Mouse (Mus musculus): Measurements from ENCODE around the gene Gins2.

Gene Gins2

DNA sequence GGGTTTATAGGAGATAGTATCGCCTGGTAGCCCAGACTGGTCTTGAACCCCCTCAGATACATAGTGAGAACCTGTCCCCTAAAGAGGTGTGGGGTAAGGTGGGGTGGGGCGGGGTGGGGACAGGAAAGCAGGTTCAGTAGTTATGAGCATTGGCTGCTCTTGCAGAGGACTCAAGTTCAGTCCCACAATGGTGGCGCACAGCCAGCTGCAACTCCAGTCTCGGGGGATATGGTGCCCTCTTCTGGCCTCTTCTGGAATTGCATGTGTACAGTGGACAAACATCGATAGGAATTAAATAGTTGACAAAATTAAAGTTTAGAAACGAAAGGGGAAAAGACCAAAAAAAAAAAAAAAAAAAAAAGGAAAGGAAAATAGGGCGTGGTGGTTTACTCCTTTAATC lies 10.4 kb upstream of the Gins2 start:
- DNase-seq: peak; percentile 56

DNA sequence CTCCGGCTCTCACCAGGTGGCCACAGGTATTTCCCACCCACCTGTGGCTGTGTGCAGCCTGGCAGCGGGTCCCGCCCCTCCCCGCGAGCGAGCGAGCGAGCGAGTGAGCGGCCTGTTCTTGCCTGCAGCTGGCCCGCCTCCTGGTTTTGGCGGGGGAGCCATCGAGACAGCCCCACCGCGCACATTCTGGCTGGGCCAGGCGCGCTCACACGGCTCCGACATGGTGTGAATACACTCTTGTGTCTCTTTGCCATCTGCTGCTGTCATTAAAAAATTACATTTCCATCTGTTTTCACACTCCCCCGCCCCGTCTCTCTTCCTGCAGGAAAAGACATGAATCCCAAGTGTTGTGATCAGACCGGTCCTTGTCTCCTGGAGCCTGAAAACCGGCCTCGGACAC lies 9.5 kb upstream of the Gins2 start:
- peak; percentile 85 for DNase-seq

DNA sequence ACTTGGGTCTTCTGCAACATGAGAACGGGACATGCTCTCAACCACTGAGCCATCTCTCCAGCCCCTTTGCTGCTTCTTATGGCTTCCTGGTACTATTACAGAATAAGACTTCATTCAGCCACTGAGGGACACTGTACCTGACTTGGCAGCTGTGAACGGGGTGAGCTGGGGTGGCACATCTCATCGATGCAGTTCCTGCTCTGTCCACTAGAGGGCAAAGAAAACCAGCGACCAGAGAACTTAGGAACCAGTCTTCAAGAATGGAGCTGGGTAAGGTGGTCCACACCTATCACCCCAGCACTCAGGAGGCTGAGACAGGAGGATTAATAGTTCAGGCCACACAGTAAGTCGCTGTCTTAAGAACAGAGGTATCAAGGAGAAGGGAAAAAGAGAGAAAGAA lies 6.9 kb upstream of the Gins2 start:
- DNase-seq: no peak

DNA sequence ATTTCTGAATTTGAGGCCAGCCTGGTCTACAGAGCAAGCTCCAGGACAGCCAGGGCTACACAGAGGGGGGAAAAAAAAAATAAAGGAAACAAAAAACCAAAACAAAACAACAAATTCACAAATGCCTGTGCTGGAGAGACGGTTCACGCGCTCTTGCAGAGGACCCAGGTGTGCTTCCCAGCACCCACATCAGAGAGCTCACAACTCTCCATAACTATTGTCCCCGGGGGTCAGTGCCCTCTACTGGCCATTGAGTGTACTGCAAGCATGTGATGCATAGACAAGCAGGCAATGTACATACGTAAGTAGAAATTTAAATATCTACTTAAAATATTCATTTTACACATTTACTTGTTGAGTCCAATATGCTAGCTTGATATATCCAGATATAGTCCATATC lies 5.5 kb upstream of the Gins2 start:
- DNase-seq: no peak

DNA sequence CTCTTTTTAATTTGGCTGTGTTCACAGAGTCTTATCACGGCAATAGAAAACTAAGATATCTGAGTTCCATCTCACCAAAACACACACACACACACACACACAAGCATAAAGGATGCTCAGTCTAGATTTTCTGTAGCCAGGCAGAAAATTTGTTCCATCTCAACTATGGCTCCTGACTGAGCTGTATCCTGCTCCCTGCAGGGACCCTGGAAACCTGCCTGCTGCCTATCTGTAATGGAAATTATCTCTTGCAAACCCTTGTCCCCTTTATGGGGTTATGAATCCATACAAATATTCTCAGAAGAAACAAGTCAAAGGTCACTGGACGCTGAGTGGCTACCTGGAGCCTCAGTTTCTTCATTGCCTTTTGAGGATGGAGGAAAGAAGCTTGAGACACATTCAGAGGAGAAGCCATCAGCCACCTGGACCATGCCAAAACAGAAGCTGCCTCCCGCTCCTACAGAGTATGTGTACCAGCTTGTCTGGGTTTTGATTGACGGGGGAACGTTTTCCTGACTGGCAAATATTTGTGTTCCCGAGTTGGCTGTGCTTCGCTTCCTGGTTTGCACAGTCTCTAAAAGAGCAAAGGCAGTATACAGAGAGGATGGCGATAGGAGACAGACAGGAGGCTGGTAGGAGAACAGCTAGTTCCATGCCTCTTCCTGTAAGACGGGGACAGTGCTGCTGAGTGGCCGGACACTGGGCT lies 2.6 kb upstream of the Gins2 start:
- no peak for DNase-seq

DNA sequence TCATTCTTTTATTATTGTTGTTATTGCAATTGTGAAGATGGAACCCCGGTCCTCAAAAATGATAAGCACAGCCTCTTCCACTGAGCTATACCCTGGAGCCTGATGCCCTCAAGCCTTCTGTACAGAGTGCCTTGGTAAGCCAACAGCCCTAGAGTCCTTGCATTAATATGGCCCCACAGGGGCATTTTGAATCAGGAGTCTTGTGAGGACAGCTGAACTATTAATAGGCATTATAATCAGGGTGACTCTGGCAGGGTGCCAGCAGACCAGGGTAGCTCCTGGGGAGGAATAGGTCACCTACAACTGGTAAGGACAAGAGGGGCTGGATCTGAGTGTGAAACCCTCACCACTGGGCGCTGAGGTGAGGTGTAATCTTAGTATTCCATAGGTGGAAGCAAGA lies 817 bp upstream of the Gins2 start:
- no peak for DNase-seq

DNA sequence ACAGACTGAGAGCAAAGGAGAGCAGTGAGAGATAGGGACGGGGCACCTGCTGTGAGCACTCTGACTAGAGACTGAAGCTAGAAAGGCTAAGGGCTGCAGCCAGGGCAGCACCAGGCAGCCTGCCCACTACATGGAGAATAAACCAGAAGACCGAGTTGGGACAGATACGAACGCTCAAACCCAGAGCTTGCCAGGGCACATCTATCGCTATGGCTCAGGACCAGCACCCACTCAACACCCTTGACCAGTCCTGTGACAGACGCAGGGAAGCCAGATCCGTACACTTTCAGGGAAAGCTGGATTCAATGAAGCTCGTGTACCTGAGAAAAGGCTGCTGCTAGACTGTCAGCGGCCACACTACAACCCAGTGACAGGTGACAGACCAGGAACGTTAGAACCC lies 3.6 kb downstream of the Gins2 start:
- no peak for DNase-seq

DNA sequence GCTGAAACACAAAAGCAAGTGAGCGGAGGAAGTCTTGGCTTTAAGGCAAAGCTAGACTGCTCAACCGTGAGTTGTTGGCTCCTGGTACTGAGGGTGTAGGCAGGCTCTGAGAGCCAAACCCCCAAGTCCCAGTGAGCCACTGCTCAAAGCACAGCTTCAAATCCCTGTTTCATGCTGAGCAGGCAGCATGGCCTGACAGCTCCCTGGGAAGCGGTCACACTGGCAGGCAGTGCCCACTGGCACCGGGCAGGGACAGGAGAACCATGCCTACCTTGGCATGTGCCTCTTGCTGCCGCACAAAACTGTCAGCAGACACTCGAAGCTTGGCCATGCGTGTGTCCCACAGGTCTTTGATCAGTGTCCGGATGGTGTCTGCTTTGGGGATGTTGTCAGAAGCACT lies 7.3 kb downstream of the Gins2 start:
- DNase-seq: no peak

DNA sequence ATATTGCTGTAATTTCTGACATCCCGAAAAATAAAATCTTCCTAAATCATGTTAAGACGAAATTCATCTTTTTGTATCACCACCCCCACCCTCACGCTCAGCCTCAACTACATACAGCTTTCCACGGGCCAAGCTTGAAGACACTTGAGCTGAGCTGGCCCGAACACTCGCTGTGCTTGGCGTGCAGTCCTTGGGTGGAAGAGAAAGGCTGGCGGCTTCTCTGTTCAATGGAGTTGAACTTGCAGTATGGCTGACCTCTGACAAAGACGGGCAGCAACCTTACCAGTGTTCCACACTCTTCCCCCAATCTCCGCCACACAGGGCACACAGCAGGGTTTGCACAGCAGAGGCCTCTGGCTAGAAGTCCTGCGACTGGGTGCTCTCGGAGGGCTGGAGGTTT lies 7.8 kb downstream of the Gins2 start:
- no peak for DNase-seq

DNA sequence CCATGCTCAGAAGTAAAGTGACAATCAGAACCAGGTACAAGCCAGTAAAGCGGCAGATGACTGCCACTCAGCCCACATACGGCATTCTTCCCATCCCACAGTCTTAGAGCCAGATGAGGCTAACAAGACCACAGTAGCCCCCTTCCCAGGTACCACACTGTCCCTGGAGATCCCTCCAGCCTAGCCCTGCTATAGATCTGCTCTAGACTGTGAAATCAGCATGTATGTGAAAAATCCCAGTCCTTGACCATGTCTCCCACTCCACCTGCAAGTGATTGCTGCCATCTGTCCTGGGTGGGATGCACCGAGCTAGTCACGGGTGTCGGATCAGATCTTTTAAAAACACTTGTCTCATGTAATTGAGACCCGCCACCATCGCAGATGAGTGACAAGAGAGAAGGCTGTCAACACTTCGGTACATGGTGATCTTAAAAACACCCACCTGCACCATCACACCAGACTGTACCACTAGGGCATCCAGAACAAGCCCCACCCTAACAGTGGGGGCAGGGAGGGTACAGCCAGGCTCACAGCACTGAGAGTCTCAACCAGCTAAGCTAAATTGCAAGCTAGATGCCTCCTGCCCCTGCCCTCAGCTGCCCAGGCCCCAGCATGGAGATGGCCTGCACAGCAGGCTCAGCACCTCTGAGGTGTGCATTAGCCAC lies 8.6 kb downstream of the Gins2 start:
- DNase-seq: no peak

DNA sequence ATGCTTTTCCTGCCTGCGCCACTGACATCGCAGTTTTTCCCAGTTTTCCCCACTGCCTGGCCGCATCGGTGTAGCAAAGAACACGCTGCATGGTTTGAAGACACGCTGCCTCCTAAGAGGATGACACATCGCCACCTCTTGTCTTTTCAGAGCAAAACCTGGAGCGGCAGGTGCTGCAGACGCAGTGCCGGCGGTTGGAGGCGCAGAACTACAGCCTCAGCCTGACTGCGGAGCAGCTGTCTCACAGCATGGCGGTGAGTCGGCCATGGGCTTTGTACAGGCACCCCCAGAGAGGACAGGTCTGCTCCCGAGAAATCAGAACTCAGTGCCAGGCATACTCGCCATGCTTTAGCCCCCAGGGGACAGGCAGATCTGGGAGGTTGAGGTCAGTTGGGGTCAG lies 11.3 kb downstream of the Gins2 start:
- DNase-seq: no peak

DNA sequence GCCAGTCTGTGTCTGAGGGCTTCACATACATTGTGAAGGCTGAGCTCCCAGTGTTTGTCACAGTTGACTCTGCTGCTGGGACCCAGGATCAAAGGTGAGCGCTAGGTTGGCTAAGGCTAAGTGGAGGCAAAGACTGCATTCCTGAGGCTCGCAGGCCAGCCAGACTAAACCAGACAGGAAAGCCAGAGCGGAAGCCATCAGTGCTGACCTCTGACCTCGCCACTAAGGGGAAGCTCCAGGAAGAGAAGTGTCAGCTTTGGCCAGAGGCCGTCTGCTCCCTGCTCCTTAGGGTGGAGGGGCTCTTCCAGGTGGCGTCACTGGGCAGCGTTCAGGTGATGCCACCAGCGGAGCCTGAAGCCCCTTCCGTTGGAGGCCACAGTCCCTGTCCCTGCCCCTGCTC lies 13.3 kb downstream of the Gins2 start:
- no peak for DNase-seq

DNA sequence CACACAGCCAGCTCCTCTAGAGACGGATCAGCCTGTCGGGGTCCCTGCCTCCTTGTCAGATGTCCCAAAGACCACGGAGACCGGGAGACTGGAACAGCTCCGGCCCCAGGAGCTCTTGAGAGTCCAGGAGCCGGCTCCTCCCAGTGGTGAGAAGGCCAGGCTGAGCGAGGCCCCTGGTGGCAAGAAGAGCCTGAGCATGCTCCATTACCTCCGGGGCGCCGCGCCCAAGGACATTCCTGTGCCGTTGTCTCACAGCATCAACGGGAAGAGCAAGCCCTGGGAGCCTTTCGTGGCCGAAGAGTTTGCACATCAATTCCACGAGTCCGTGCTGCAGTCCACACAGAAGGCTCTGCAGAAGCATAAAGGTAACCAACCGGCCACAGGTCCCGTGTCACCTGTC lies 14.2 kb downstream of the Gins2 start:
- DNase-seq: no peak

DNA sequence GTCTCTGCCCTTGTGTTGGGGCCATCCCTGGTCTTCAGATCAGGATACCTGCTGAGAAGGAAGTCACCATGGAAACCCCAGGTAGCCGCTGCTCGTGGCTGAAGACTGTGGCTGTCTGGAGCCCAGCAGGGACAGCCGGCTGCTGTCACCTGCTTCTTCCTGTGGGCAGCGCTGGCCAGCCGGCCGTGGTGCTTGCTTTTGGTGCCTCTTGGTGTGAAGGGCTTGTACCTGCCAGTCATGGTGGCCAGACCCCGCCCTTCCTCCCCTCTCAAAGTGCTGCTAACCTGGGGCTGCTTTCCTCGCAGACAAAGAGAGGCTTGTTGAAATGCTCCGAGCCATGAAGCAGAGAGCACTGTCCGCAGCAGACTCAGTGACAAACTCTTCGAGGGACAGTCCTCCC lies 15.2 kb downstream of the Gins2 start:
- DNase-seq: no peak

DNA sequence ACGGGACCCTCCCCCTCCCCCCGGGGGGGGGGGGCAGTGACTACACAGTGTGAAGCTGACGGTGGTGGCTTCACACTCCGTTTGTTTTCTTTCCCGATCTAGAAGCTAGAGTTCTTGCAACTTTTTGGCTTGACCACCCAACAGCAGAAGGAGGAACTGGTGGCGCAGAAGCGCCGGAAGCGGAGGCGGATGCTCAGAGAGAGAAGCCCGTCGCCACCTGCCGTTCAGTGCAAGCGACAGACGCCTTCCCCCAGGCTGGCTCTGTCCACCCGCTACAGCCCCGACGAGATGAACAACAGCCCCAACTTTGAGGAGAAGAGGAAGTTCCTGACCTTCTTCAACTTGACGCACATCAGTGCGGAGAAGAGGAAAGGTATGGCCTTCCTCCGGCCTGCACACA lies 16.6 kb downstream of the Gins2 start:
- peak; percentile 62 for DNase-seq

DNA sequence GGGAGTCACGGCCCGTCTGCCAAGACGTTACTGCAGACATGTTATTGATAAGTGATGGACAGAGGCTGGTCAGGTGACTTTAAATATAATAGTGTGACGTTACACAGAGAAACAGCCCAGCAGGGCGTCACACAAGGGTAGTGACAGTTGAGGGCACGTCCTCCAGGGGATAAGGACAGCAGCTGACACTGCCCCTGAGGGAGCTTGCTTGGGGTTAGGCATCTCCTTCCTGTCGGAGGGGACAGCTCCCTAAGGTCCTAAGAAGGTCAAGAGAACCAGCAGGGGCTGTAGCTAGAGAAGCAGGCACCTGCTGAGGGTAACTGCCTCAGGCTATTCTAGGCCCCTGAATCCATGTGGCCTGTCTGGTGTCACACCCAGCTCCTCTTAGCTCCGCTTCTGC lies 17.5 kb downstream of the Gins2 start:
- no peak for DNase-seq

DNA sequence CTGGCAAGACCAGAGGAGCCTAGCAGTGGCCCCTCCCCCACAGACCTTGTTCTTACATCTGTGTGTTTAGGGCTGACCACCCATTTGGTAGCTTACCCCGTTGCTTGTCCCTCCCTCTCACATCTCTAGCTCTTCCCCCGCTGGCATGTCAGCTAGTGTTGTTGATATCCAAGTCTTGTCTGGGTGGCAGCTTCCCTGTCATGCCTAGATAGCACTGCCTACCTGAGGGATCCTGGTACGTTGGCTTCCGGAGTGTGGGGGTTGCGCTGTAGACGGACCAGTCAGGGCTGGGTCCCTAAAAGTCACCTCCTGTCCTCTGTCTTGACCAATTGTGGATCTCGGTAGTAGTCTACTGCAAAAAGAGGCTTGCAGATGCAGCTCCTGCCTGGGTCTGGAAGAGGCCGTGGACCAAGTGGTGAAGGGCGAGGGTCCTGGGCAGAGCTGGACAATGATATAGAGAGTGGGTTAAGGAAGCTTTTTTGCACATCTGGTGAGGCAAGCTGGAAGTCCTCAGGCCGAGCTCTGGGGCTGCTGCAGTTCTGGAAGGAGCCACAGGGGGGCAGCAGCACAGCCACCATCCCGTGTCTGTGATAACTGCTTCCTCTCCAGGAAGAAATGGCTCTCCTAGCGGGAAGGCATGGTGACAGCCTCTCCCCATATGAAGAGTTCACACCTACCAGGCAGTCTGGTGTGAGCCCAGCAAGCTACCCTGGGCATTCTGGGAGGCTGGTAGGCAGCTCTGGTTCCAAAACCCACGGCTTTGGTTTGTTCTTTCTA lies 19.0 kb downstream of the Gins2 start:
- DNase-seq: peak; percentile 78

DNA sequence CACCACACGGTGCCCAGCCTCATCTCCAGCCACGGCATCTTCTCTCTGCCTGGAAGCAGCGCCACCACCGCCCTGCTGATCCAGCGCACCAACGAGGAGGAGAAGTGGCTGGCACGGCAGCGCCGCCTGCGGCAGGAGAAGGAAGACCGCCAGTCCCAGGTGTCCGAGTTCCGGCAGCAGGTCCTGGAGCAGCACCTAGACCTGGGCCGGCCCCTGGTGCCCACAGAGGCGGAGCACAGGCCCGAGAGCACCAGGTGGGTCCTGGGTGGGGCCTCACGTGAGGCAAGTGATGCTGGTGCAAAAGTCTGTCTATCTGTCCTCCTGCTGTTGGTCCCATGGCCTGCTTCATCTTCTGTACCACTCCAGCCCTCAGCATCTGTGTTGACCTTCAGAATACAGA lies 20.0 kb downstream of the Gins2 start:
- no peak for DNase-seq

DNA sequence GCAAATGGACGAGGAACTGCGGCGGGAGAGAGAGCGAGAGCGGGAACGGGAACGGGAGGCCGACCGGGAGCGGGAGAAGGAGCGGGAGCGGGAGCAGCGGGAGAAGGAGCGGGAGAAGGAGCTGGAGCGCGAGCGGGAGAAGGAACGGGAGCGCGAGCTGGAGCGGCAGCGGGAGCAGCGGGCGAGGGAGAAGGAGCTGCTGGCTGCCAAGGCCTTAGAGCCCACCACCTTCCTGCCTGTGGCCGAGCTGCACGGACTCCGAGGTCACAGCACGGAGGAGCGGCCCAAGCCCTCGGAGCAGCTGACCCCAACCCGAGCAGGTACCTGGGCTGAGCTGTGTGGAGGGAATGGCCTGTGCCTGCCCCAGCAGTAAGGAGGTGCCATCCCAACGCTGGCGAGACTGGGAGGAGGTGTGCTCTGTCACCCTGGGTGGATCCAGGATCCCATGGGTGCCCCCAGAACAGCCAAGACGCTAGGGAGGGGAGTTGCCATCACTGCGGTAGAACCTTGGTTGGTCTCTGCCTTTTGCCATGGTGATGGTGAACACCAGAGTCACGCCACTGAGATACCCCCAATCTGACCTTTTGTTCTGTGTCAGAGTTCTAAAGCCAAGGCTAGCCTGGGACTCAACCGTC lies 20.8 kb downstream of the Gins2 start:
- DNase-seq: no peak

DNA sequence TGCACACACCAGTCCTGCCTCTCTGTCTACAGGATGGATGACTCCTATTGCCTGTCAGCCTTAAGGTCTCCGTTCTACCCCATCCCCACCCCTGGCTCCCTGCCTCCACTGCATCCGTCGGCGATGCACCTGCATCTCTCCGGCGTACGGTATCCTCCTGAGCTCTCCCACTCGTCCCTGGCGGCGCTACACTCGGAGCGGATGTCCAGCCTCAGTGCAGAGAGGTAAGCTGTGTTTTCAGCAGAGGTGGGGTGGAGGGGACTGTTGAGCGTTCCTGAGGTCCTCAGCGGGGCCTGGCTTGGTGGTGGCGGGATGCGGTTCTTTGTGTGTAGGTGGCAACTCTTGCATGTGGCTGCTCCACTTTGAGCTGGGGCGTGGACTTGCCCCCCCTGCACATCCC lies 21.4 kb downstream of the Gins2 start:
- DNase-seq: no peak

DNA sequence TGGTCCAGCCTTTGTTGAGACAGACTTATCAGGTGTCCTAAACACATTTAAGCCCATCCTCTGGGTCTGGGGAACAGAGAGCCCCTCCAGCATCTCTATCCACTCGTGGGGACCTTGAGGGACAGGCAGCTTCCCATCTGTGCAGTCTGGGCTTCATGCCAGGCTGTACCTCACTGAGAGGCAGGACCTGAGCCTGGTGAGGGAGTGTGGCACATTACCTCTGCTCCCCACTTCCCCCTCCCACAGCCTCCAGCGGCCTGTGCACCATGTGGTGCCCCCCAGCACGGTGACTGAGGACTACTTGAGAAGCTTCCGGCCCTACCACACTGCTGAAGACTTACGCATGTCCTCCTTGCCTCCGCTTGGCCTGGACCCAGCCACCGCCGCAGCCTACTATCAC lies 22.4 kb downstream of the Gins2 start:
- no peak for DNase-seq

DNA sequence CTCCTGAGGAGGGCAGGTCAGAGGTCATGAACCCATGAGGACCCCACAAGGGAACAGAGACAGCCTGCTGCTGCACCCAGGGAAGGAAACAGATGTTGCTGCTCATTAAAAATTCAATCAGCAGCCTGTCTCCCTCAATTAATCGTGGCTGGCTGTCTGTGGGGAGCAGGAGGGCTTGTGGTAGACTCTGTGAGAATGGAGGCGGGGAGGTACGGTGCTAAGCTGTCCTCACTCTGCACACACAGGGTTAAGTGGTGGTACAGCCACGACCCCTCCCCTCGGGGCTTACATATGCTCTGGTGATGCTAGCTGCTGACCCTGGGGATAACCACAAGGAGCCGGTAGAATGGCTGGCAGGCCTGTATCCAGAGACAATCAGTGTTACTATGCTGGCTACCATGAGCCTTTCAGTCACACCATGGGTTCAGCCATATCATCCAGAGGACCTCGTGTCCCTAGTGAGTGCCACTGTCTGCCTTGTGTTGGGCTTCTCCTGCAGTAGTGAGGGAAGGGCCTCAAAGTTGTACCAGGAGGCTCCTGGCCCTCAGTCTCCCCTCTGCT lies 23.9 kb downstream of the Gins2 start:
- no peak for DNase-seq
